Mouse (Mus musculus) A20 (cell line): ENCODE results near the gene Pkm.

Experiments
- DNase-seq: peaks from one replicate; pipeline ENCODE4 v3.0.0-alpha.2; 2011; ENCODE audit warnings: low read depth, low spot score

Pkm gene

DNA sequence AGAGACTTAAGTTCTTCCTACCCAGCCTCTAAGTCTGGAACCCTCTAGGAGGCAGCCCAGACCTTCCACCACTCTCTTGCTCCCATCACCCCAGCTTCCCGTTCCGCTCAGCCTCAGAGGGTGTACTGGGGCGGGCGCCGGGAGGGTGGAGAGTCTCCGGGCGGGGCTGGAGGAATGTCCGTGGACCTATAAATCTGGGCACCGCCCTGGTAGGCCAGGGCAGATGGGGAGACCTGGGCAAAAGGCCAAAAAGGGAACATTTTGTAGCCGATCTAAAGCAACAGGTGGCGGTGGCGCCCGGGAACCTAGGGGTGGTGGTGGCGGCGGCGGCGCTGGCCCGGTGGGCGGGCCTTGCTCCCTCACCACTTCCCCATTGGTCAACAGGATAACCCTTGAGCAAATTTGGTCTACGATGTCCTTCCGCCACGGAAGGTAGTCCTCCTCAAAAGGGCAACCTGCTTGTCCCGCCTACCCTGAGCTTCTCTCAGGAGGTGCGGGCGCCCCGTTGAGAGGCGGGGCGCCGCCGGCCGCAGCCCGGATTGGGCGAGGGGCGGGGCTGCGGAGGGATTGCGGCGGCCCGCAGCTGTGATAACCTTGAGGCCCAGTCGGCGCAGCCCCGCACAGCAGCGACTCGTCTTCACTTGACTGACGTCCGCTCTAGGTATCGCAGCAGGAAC is at the start of gene Pkm:
Pkm (plus strand) TSS at position 411 of the 677 bp plus-strand sequence.
- peak; percentile 100 for DNase-seq

DNA sequence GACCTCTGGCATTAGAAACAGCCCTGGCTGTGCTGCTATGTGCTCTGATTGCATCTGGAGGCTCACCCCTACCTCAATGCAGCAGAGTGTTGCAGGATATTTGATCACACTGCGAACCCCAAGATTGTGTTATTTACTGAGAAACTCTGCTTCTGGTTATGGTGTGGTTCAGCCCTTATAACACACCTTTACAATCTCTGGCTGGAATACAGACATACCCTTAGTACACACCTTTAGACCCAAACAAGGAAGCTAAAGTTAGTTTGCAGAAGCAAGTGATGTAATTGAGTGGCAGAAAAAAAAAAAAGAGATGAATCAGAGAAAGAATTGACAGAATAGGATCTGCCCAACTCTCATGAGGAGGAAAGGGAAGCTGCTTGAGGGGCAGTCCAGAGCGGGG is 45.2 kb upstream of the Pkm start:
- DNase-seq: no peak

DNA sequence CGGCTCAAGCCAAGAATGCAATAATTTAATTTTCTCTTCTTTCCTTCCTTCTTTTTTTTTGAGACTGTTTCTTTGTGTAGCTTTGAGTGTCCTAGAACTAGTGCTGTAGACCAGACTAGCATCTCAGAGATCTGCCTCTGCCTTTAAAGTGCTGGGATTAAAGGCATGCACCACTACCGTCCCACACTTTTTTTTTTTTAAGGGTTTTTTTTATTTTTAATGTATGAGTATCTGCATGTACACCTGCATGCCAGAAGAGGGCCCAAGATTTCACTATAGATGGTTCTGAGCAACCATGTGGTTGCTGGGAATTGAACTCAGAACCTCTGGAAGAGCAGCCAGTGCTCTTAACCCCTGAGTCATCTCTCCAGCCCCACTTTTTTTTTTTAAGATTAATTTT is 40.4 kb upstream of the Pkm start:
- no peak for DNase-seq

DNA sequence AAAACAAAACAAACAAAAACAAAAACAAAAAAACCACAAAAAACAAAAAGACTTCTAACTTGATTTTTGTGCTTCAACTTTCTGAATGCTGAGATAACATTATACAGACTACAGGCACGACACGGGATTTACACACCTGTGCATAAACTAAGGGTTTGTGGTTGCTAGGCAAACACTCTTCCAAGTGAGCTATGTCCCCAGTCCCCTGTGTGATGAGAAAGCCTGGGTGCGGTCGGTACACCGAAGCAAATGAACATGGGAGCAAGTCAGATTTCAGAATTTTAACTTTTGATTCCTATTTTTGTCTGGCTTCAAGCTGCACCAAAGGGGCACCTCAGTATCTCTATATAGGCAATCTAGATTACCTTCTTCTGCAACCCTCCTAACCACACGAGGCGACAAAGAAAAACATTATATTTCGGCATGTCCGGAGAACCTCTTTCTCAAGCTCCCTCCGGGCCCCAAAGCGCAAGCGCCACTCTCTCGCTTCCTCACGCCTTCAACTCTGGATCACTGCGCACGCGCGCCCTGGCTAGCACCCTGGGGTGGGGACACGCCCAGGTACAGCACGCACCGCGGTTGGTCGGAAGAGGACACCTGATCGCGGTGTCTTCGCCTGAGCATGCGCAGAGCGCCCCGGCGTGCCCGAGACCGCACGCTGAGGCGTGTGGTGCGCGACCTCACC is 39.4 kb upstream of the Pkm start, which contains the start of gene Parp6:
Parp6 (plus strand) TSS at position 663 of the 685 bp plus-strand sequence.
- DNase-seq: peak; percentile 100

DNA sequence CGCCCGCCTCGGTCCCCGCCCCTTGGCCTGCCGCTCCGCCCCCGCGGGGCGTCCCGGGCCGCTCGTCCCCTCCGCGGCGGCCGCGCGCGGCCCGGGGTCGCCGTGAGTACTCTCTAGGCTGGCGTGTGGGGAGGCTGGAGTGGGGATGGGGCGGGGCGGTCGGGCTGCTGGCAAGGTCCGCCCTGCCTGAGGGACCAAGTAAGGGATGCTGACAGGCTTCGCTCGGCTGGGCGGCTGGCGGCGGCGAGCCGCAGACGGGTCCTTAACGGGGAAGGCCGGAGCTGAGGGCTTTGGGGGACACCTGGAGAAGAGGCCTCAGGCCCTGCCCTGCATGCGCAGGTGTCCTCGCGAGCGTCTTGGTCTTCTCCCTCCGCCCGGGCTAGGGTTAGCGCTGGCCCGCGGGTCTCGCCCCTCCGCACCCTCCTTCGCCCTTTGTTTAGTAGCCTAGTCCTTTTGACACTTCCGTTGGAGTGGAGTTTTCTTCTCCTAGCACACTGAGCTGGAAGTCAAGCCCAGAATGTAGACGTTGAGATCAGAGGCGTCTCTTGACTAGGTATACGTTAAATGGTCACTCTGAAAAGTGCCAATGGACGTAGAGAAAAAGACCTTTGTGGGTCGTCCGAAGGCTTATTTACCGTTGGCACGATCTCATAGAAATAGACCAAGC is 38.7 kb upstream of the Pkm start:
- DNase-seq: no peak

DNA sequence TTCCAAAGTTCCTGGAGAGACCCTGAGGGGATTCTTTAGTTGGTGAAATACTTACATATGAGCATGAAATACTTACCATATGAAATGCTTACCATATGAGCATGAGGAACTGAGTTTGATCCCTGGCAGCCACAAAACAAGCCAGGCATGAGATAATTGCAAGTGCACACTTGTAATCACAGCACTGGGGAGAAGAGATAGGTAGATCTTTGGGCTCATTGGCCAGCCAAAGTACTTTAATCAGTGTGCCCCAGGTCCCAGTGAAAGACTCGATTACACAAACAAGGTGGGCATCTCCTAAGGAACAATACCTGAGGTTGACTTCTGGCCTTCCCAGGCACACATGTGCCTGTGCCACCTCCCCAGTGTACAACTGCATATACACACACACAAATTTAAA is 17.8 kb upstream of the Pkm start:
- no peak for DNase-seq

DNA sequence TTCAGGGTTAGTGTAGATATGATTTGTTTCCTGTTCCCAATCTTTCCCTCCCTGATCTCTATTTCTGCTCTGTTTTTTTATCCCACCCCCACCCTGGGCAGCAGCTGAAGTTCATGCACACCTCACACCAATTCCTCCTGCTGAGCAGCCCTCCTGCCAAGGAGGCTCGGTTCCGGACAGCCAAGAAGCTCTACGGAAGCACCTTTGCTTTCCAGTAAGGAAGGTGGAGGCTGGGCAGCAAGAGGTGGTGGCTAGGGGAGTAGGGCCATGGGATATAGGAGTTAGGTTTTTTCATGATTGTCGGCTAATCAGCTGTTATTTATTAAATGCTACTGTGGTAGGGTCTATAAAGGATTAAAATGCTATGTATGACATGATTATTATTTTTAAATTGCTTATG is 16.2 kb upstream of the Pkm start:
- no peak for DNase-seq

DNA sequence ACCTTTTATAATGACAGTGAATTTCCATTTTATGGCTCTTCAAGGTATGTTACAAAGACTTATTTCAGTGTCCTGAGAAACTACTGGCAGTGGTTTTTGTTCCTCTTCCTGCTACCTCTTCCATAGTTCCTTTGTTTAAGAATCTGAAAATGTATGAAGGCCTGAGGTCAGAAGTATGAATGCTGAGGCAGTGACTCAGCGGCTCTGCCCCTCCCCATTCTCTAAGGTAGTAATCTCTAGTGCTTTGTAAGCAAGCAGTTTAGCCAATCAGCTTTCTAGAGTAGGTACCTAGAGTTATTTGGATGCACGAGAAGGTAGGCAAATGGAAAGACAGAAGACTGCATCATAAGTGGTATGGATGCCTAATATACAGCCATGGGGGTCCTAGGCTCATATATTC is 14.8 kb upstream of the Pkm start:
- DNase-seq: no peak

DNA sequence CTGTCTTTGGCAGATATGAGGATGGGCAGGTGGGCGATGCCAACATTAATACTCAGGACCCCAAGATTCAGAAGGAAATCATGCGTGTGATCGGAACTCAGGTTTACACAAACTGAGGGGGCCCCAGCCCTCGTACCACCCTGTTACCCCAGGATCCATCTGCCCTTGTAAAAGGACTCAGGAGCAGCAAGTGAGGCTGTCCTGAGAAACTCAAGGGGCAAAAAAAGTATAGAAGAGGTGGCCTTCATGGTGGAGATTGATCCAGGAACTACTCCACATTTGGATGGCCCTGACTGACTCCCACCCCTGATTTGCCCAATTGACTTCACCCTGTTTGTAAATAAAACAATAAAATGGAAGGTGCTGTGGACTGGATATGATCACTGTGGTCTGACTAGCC is 6.3 kb upstream of the Pkm start:
- DNase-seq: no peak

DNA sequence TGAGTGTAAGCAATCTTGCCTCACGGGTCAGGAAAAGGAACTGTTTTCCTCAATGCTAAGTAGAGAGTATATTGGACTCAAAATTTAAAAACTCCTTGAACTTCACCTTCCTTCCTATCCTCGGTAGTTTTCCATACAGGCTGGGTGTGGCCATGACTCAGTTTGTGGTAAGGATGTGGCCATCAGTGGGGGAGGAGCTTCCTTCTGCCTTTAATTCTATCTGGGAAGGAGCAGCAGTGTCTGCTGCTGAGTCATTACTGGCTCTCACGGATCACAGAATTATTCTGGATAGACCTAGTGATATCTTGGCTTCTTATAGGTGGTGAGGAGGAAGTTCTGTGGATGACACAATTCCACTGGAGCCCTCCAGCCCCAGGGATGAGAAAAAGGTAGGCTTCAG is 2.8 kb upstream of the Pkm start:
- DNase-seq: no peak

DNA sequence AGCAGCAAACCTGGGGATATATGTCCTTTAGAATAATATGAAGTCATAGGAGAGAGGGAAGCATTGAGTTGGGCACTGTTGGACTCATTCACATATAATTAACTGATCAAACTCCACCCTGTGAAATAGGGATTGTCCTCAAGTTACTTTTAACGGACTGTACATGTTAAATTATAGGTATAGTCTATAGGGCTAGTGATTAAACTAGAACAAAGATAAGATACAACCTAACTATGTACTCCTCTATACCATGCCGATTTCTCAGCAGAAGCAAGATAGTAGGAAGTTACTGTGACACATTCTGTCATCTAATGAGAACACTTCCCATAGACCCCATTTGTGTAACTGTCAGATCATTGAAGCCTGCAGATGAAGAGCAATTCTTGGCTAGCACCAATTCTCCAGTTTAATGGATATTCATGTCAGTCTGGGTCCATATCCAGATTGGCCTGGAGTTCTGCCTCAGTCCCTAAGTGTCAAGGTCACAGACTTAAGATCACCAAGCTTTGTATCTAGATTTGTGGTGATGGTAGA is 1.7 kb upstream of the Pkm start:
- no peak for DNase-seq

DNA sequence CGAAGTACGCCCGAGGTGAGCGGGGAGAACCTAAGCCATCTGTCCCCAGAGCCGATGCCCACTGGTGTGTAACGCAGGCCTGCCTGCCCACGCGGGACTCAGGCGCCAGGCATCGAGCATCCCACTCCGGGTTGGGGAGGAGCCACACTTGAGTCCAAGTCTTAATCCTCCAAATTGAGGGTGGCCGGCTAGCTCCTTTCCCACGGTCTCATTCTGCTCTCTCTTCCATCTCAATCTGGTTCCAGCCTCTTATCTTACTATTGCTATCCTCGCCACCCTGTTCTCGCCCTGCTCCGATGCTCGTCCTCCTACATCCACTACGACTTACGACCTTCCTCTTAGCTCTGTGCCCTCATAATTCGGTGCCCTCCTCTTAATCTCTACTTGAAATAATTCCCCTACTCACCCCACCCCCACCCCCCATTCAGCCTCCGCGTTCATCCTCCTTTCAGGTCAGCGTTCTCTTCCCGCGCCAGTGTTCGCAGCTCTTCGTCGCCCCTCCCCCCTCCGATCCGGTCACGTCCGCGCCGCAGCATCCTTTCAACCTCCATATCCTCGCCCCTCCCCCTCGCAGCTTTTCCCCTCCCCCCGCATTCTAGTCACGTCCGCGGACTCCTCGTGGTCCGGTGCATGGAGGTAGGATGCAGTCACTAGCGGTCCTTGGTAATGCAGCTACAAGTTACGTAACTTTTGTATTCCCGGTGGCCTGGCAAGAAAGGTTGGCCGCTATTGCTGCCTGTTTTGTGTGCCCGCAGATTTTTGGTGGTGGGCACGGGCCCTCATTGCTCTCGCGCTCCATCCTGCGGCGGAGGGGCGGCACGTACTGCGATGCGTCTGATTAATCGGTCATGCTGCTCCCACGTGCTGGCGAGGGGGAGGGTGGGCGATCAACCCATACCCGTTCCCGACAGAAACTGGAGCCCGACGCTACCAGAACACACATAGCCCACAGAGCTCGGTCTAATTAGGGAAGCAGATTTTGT is 758 bp downstream of the Pkm start:
- peak; percentile 96 for DNase-seq

DNA sequence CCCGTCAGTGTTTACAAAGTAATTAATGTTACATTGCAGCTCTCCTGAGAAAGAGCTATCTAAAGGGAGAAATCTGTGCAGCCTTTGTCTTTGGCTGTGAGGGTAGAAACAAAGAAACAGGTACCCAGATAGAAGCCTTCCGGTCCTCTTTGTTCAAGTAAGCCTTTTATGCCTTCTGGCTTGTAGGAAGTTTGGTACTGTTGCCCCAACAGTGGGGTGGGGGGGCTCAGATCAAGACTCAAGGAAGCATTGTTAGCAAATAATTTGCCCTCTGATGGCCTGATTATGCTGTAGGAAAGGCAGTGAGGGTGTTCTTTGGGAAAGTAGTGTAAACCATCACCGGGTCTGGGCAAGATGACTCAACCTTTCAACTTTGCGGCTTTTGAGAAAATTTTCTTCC is 2.0 kb downstream of the Pkm start:
- DNase-seq: peak; percentile 49

DNA sequence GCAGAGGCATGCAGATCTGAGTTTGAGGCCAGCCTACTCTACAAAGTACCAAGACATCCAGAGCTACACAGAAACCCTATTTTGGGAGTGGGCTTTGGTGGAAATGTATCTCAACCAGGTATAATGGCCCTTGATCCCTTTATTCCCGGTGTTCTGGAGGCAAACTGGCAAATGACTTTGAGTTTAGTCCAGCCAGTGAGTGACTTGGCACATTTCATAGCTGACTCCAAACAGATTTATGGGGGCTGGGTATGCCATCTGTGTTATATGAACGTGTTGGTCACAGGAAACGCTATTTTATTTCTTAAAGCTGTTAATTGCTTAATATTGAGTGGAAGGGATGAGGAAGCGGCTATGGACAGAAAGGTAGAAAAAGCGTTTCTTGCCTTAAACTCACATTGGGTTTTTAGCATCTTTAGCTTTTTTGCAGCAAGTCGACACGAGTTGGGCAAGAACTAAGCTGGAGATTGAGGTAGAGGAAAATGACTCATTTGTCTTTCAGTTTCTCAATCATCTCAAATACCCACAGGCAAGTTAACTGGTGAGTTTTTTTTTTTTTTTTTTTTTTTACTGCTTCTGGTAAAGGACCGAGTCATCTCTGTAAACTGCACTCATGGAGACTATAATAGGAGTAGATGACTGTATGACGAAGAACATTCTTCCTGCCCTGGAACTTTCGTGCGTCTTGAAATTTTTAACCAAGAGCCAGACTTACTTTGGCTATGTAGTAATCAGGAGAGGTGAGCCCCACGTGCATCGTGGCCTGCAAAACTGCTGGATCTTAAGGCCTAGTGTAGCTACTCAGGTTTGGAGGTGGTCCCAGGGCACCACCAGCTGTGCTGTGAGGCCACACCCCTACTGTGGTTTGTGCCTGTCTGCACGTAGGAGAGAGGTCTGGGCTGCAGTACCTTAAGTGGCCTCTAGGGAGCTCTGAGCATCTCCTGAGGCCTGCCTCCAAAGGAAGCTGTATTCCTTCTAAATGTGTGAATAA is 3.2 kb downstream of the Pkm start:
- peak; percentile 95 for DNase-seq

DNA sequence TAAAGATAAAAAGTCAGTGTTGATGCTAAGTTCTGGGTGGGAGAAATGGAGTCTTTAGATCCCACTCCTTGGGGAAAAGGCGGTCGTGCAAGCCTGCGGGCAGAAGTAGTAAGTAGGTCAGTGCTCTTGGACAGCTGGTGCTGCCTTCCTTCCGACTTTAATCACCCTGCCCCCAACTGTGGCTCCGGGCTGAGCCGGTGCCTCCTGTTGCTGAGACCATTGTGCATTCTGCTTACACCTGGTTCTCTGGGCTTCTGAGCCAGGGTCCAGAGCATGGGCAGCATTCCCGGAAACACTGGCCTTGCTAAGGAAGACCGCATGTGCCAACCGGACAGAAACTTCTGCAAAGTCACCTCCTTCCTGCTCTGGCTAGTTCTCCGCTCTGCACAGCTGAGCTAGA is 4.3 kb downstream of the Pkm start:
- no peak for DNase-seq

DNA sequence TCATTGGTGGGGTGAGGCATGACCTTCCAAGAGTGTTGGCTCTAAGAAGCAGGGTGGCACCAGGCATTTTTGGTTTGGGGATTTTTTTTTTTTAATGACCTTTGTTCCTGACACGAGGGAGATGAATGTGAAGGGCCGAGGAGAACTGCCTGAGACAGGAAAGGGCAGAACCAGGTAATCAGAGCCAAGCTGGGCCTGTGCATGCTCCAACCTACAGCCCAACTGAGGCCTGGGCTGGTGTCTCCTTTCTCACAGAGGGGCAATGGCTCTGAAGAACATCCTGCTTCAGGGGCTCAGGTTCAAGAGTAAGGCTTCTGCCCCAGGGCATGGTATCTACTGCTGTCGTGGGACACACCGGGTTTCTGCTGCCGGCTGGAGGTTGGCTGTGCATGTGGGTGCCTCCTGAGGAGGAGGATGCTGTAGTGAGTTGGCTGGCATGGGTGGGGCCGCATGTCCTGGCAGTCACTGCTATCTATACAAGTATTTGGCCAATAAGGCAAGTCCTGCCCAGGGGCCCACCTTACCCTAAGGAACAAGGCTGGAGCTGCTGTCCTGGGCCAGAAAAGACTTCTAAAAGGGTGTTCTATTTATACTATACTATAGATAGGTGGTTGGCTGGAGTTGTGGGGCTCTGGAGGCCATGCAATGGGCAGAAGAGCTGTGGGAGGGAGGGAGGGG is 5.3 kb downstream of the Pkm start:
- DNase-seq: no peak

DNA sequence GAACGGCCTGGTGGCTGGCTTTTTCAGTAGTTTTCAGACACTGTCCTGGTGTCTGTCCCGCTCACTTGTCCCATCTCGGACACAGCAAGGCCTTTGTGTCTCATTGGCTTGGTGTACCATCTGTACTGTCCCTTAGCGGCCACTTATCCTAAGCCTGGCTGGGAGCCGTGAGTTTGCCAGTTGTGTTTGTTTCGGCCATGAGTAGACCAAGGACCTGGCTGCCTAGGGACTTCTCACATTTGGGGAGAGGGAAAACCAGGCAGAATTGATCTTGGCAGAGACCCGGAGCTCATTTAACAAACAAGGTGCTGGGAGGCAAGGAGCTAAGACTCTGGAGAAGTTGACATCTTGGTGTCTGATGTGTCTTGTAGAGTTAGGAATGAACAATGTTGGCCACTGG is 7.1 kb downstream of the Pkm start:
- no peak for DNase-seq

DNA sequence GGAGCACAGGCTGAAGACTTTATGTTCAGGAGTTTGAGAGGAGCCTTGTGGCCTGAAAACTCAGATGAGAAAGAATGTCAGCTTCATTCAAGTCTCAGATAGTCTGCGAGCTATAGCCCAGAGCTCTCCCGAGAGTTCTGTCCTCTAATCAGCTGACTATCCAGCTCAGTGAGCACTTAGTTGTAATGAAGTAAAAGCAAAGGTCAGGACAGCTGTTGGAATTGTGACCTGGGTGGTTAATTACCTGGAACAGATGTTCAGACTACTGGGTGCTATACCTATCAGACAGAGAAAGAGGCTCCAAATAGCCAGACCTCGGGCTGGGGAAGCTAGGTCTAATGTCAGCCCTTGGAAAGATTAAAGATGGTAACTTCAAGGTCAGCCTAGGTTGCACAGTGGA is 7.8 kb downstream of the Pkm start:
- DNase-seq: no peak

DNA sequence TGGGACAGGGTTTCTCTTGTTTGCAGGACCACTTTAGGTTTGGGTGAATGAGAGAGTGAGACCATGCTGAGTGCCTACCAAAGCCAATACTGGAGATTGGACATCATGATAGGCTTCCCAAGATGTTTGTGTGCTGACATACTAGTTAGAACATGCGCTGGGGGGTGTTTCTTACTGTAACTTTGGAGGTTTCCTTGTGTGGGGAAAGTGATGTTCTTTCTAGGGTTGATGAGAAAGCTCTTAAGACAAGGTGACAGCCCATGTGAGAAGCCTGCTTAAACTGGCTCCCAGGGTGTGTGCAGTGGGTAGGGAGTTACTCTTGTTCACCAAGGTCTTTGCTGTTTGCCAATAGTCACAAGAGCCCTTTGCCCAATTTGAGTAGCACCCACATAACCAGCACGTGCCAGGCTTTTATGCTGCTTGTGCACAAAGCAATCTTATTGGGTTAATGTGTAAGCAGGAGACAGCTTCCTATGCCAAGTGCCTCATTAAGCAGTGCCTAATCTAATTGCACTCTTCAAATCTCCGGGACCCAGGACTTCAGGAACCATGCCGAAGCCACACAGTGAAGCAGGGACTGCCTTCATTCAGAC is 8.6 kb downstream of the Pkm start:
- no peak for DNase-seq
